Mouse (Mus musculus): ENCODE results near the gene Pls1.

Gene Pls1

GRCm38 (mm10) chr9:95844825-95845460, at the start of gene Pls1:
Gene Pls1 (minus strand): TSS chr9:95845311.
- peak; percentile 38 for DNase-seq (ENCODE audit: low read depth, low spot score)

GRCm38 (mm10) chr9:95882751-95883150, 37.6 kb upstream of the Pls1 start:
- DNase-seq (ENCODE audit: low read depth, low spot score) = no peak

GRCm38 (mm10) chr9:95878246-95878645, 33.1 kb upstream of the Pls1 start:
- no peak for DNase-seq (ENCODE audit: low read depth, low spot score)

GRCm38 (mm10) chr9:95858027-95858570, 13.0 kb upstream of the Pls1 start:
- no peak for DNase-seq (ENCODE audit: low read depth, low spot score)

- peak; percentile 90 for DNase-seq (ENCODE audit: low read depth, low spot score)
Observed at GRCm38 (mm10) chr9:95857414-95858026, 12.4 kb upstream of the Pls1 start, which contains the start of gene Atr. Gene Atr (plus strand): TSS chr9:95857597.

- DNase-seq (ENCODE audit: low read depth, low spot score) = no peak
Observed at GRCm38 (mm10) chr9:95856004-95856403, 10.9 kb upstream of the Pls1 start.

- DNase-seq (ENCODE audit: low read depth, low spot score) = no peak
Observed at GRCm38 (mm10) chr9:95854891-95855290, 9.8 kb upstream of the Pls1 start.

GRCm38 (mm10) chr9:95852896-95853295, 7.8 kb upstream of the Pls1 start:
- peak; percentile 42 for DNase-seq (ENCODE audit: low read depth, low spot score)

- no peak for DNase-seq (ENCODE audit: low read depth, low spot score)
Observed at GRCm38 (mm10) chr9:95851671-95852070, 6.6 kb upstream of the Pls1 start.

GRCm38 (mm10) chr9:95845711-95846110, 600 bp upstream of the Pls1 start:
- DNase-seq (ENCODE audit: low read depth, low spot score) = no peak

- DNase-seq (ENCODE audit: low read depth, low spot score) = no peak
Observed at GRCm38 (mm10) chr9:95839424-95839823, 5.7 kb downstream of the Pls1 start.

GRCm38 (mm10) chr9:95835741-95836140, 9.4 kb downstream of the Pls1 start:
- no peak for DNase-seq (ENCODE audit: low read depth, low spot score)

GRCm38 (mm10) chr9:95834799-95835198, 10.3 kb downstream of the Pls1 start:
- no peak for DNase-seq (ENCODE audit: low read depth, low spot score)

- no peak for DNase-seq (ENCODE audit: low read depth, low spot score)
Observed at GRCm38 (mm10) chr9:95832758-95833157, 12.4 kb downstream of the Pls1 start.

- DNase-seq (ENCODE audit: low read depth, low spot score) = no peak
Observed at GRCm38 (mm10) chr9:95827565-95827964, 17.5 kb downstream of the Pls1 start.

- DNase-seq (ENCODE audit: low read depth, low spot score) = no peak
Observed at GRCm38 (mm10) chr9:95822531-95822930, 22.6 kb downstream of the Pls1 start.

- DNase-seq (ENCODE audit: low read depth, low spot score) = no peak
Observed at GRCm38 (mm10) chr9:95815706-95816105, 29.4 kb downstream of the Pls1 start.

GRCm38 (mm10) chr9:95815015-95815673, 30.0 kb downstream of the Pls1 start:
- DNase-seq (ENCODE audit: low read depth, low spot score) = no peak

- no peak for DNase-seq (ENCODE audit: low read depth, low spot score)
Observed at GRCm38 (mm10) chr9:95813721-95814531, 31.2 kb downstream of the Pls1 start.

GRCm38 (mm10) chr9:95811817-95812216, 33.3 kb downstream of the Pls1 start:
- no peak for DNase-seq (ENCODE audit: low read depth, low spot score)

GRCm38 (mm10) chr9:95809596-95809995, 35.5 kb downstream of the Pls1 start:
- DNase-seq (ENCODE audit: low read depth, low spot score) = no peak

- DNase-seq (ENCODE audit: low read depth, low spot score) = no peak
Observed at GRCm38 (mm10) chr9:95805449-95805848, 39.7 kb downstream of the Pls1 start.

Data from skeletal muscle tissue, adult 2 months (tissue).